Mouse (Mus musculus) limb, embryonic 11.5 days (tissue): ENCODE measurements around the gene Psmb4. TPM values are rescaled to one million over a fixed set of nuclear protein-coding genes. Genes with fewer than 3 reads are reported as not detected.
A peak's percentile ranks its signal among the peaks of the same experiment; 100 is the strongest.

Experiments used
- ATAC-seq: fragments of 200-750 bp; cut with Nextera tagmentation; 2 replicates; pipeline ENCODE4 v1.8.0; 2017; ENCODE audit warnings: low read depth; ENCODE audit not compliant: insufficient number of reproducible peaks, low FRiP score, low TSS enrichment
- DNase-seq: peaks from one replicate; pipeline ENCODE4 v3.0.0-alpha.2; 2015; ENCODE audit warnings: low spot score
- H3K27ac ChIP-seq: fragments of 300-500 bp; sonication (generic); replicated peaks from 2 replicates; pipeline ENCODE4 v1.5.1; 2014; ENCODE audit warnings: low read depth, mild to moderate bottlenecking, low read length
- H3K27me3 ChIP-seq: fragments of 300-500 bp; sonication (generic); 2 replicates; pipeline ENCODE4 v1.6.1; 2014; ENCODE audit warnings: mild to moderate bottlenecking, low read length, mixed read lengths; ENCODE audit not compliant: control insufficient read depth, insufficient read depth
- H3K36me3 ChIP-seq: fragments of 300-500 bp; sonication (generic); 2 replicates; pipeline ENCODE4 v1.6.1; 2014; ENCODE audit warnings: mild to moderate bottlenecking, low read length, moderate library complexity, mixed read lengths; ENCODE audit not compliant: control insufficient read depth, insufficient read depth
- H3K4me1 ChIP-seq: fragments of 300-500 bp; sonication (generic); 2 replicates; pipeline ENCODE4 v1.6.1; 2014; ENCODE audit warnings: low read length, mixed read lengths; ENCODE audit not compliant: control insufficient read depth, insufficient read depth
- H3K4me2 ChIP-seq: fragments of 300-500 bp; sonication (generic); 2 replicates; pipeline ENCODE4 v1.6.1; 2014; ENCODE audit warnings: low read depth, mild to moderate bottlenecking, moderate library complexity; ENCODE audit not compliant: severe bottlenecking
- H3K4me3 ChIP-seq: fragments of 300-500 bp; sonication (generic); 2 replicates; pipeline ENCODE4 v1.5.1; 2014; ENCODE audit warnings: low read depth, low read length
- H3K9ac ChIP-seq: fragments of 300-500 bp; sonication (generic); 2 replicates; pipeline ENCODE4 v1.6.1; 2014; ENCODE audit warnings: mild to moderate bottlenecking, low read length
- H3K9me3 ChIP-seq: fragments of 300-500 bp; sonication (generic); 2 replicates; pipeline ENCODE4 v1.6.1; 2016; ENCODE audit warnings: low read length; ENCODE audit not compliant: control insufficient read depth
- WGBS: fragments of 180-500 bp; shearing (Covaris S2); extraction: QIAGEN DNeasy Blood & Tissue Kit; methylation state at CpG from one replicate; pipeline ENCODE4 v1.1.7; 2014; 5-methylcytosine and 5-hydroxymethylcytosine counted together
- polyA plus RNA-seq: library from polyadenylated mRNA; unstranded; fragments of >200 nt; fragmentation: Nextera tagmentation; extraction: Ambion mirVana; gene quantifications from 2 replicates; pipeline ENCODE4 v1.2.1, GENCODE M21; 2014

The Psmb4 gene
- polyA plus RNA-seq, 1 experiment from 2014 or later: 388 TPM

DNA sequence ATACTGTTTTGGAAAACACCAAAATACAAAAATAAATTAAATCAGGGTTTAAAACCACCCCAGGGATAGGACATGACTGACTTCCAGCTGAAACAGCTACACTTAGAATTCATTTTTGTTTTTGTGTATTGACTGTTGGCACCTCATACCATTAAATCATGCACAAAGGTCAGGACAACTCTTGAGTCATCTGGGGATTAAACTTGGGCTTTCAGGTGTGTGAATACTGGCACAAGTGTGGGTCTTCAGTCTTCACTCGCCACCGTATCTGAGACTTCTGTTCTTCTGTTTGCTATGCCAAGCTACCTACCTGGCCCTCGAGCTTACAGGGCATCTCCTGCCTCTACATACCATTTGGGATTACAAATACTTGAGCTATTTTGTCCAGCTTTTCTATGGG is 4.2 kb downstream of the Psmb4 start:
- Histone ChIP-seq H3K9me3 (no peaks in the 10 kb centered on the region), H3K4me3 (no peak overlapping the region), H3K27ac (no peak overlapping the region), H3K9ac (no peak overlapping the region), H3K4me1 (peaks cover 11% of the 10 kb centered on the region), H3K36me3 (peaks cover 30% of the 10 kb centered on the region), H3K4me2 (no peak overlapping the region), H3K27me3 (no peaks in the 10 kb centered on the region)
- DNase-seq (no peak), ATAC-seq (no peak)
- whole genome bisulfite sequencing: 94% methylated on average over 3 of the region's 3 CpGs

GRCm38 (mm10) chr3:94881840-94882239 is 4.9 kb downstream of the Psmb4 start:
- no peak for DNase-seq
- ATAC-seq: no peak
- Histone ChIP-seq H3K4me2 (no peak overlapping the region), H3K36me3 (peaks cover 35% of the 10 kb centered on the region), H3K9me3 (no peaks in the 10 kb centered on the region), H3K4me1 (peaks cover 8% of the 10 kb centered on the region), H3K27me3 (no peaks in the 10 kb centered on the region), H3K27ac (no peak overlapping the region), H3K4me3 (no peak overlapping the region), H3K9ac (no peak overlapping the region)
- 68% methylated on average over 4 of the region's 4 CpGs for WGBS

DNA sequence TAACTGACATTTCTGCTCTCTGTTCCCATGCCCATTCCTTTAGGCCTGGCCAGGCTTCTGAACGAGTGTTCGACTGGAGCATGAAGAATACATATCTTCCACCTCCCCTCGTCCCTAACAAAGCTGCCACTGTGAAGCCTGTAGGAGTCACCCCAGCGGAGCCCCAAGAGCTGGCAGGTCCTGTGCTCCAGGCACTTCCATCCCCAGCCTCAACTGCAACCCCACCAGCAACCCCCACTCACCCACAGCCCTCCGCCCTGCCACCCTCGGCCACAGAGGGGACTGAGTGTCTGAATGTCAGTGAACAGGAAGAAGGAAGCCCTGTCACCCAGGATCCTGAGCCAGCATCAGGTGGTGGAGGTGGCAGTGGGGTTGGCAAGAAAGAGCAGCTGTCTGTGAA is 8.1 kb downstream of the Psmb4 start:
- Histone ChIP-seq H3K27me3 (no peaks in the 10 kb centered on the region), H3K9ac (no peak overlapping the region), H3K4me2 (no peak overlapping the region), H3K4me1 (no peaks in the 10 kb centered on the region), H3K4me3 (no peak overlapping the region), H3K27ac (no peak overlapping the region), H3K36me3 (peaks cover 48% of the 10 kb centered on the region), H3K9me3 (no peaks in the 10 kb centered on the region)
- ATAC-seq (no peak), DNase-seq (no peak)
- 91% methylated on average over 6 of the region's 6 CpGs for WGBS

DNA sequence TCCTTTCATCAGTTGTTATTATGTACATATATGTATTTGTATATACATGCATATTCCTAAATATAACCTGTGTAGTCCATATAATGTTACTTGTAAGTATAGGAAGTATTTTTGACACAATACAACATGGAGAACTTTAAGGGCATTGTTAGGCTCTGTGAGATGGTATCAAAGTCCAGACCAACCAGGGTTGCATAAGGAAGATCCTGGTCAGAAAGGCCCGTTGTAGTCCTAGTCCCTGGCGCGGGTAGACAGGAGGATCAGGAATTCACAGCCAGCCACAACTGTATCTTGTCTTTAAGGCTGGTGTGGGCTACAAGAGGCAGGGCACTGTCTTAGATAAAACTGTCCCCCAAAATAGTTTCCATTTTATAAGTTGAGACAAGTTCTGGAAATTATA is 17.8 kb downstream of the Psmb4 start:
- no peaks in the 10 kb centered on the region for H3K27me3 ChIP-seq
- no peak for ATAC-seq
- H3K4me1 ChIP-seq: no peaks in the 10 kb centered on the region
- no peak overlapping the region for H3K4me2 ChIP-seq
- H3K36me3 ChIP-seq: peaks cover 34% of the 10 kb centered on the region
- DNase-seq: no peak
- H3K9me3 ChIP-seq: no peaks in the 10 kb centered on the region
- no peak overlapping the region for H3K4me3 ChIP-seq
- WGBS: 94% methylated on average over 3 of the region's 3 CpGs
- H3K27ac ChIP-seq: no peak overlapping the region
- H3K9ac ChIP-seq: no peak overlapping the region

DNA sequence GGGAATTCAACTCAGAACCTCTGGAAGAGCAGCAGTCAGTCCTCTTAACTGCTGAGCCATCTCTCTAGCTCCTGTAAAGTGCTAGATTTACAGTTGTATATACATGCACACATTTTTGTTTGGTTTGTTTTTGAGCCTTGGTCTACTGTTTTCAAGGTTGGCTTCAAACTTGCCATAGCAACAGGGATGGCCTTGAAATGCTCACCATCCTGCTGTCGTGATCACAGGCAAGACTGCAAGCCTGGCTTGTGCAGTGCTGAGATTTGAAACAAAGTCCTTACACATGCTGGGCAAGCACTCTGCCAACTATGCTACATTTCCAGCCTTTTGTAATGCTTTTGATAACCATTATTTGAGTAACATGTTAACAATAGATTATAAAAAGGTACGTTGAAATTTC is 27.3 kb downstream of the Psmb4 start:
- Histone ChIP-seq H3K4me1 (no peaks in the 10 kb centered on the region), H3K9ac (no peak overlapping the region), H3K4me3 (no peak overlapping the region), H3K27me3 (no peaks in the 10 kb centered on the region), H3K27ac (no peak overlapping the region), H3K9me3 (no peaks in the 10 kb centered on the region), H3K36me3 (peaks cover 15% of the 10 kb centered on the region; the same call in 1 of the 2 replicates), H3K4me2 (no peak overlapping the region)
- WGBS: 96% methylated on average over 2 of the region's 2 CpGs
- ATAC-seq (no peak), DNase-seq (no peak)

- Histone ChIP-seq H3K4me1 (no peaks in the 10 kb centered on the region), H3K36me3 (peaks cover 11% of the 10 kb centered on the region; the same call in 1 of the 2 replicates), H3K4me2 (no peak overlapping the region), H3K9me3 (no peaks in the 10 kb centered on the region), H3K27me3 (no peaks in the 10 kb centered on the region), H3K27ac (no peak overlapping the region), H3K4me3 (no peak overlapping the region), H3K9ac (no peak overlapping the region)
- no peak for DNase-seq
- WGBS: 91% methylated on average over 3 of the region's 3 CpGs
- ATAC-seq: no peak
Measured at GRCm38 (mm10) chr3:94852215-94852614, 34.5 kb downstream of the Psmb4 start.

- Histone ChIP-seq H3K27ac (no peak overlapping the region), H3K4me1 (no peaks in the 10 kb centered on the region), H3K4me2 (no peak overlapping the region), H3K4me3 (no peak overlapping the region), H3K9ac (no peak overlapping the region), H3K27me3 (no peaks in the 10 kb centered on the region), H3K9me3 (no peaks in the 10 kb centered on the region), H3K36me3 (peaks cover 9% of the 10 kb centered on the region; the same call in 1 of the 2 replicates)
- DNase-seq: no peak
- ATAC-seq: no peak
- WGBS: 69% methylated on average over 3 of the region's 3 CpGs
Measured at GRCm38 (mm10) chr3:94851731-94852130, 35.0 kb downstream of the Psmb4 start.

DNA sequence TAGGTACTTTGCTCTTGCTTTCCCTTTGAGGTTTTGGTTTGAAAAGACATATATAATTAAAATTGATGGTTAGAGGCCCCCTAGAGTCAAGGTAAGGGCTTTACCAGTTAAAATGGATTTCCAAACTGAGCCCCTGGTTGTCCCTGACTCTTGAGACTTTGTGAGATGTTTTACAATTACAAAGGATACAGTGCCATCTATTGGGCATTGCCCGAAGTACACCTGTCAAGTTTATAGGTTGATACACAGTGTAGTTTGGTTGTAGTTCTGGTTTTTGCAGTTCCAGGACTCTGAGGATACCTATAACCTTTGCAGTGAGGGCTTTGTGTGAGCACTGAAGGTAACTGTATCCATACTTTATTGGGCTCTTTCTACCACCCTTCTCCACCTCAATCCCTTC is 37.4 kb downstream of the Psmb4 start:
- Histone ChIP-seq H3K4me3 (no peak overlapping the region), H3K27ac (no peak overlapping the region), H3K36me3 (peaks cover 4% of the 10 kb centered on the region; the same call in 1 of the 2 replicates), H3K4me1 (no peaks in the 10 kb centered on the region), H3K9ac (no peak overlapping the region), H3K27me3 (no peaks in the 10 kb centered on the region), H3K4me2 (no peak overlapping the region), H3K9me3 (no peaks in the 10 kb centered on the region)
- ATAC-seq (no peak), DNase-seq (peak; percentile 78)
- WGBS: 9% methylated on average over 1 of the region's 1 CpGs

- Histone ChIP-seq H3K36me3 (no peaks in the 10 kb centered on the region), H3K4me1 (no peaks in the 10 kb centered on the region), H3K27ac (no peak overlapping the region), H3K4me2 (no peak overlapping the region), H3K9me3 (no peaks in the 10 kb centered on the region), H3K4me3 (no peak overlapping the region), H3K27me3 (no peaks in the 10 kb centered on the region), H3K9ac (no peak overlapping the region)
- DNase-seq (no peak), ATAC-seq (no peak)
- WGBS: 94% methylated on average over 2 of the region's 2 CpGs
Measured at GRCm38 (mm10) chr3:94847382-94847781, 39.4 kb downstream of the Psmb4 start.
